Mouse (Mus musculus): ENCODE data around the gene Ovca2. TPM values are rescaled to one million over a fixed set of nuclear protein-coding genes. Genes with fewer than 3 reads are reported as not detected.
"Not testable (repeated sequence)": the region's sequence is repeated elsewhere in the genome, so short reads cannot be mapped to it uniquely, and the experiment has no call there.

Gene Ovca2
- polyA plus RNA-seq, 1 experiment: 14.2 TPM

DNA sequence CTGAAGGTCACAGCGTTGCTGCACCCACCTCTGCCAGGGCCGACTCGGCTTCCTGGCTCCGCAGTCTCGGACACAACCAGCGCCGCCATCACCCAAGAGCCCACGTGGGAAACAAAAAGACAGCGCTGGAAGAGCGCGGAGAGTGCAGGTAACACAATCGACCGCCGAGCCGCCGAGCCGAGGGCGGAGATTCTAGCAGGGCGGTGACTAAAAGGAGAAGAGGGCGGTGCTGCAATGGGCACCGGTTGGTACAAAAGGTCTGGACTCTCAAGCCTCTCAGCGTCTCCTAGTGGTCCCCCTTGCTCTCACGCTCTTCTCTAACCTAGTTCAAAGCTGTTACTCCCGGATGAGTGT lies 11.7 kb upstream of the Ovca2 start:
- WGBS: 1% methylated on average over 24 of the region's 24 CpGs
- Histone ChIP-seq H3K4me1 (ENCODE audit: control insufficient read depth, insufficient read depth, insufficient read length, low read length) (peaks cover 14% of the 10 kb centered on the region), H3K27ac (ENCODE audit: insufficient read depth, low read depth, low read length) (peak overlapping the region; percentile 20; the same call in 1 of the 2 replicates), H3K27me3 (ENCODE audit: control insufficient read depth, insufficient read depth, low read length) (no peaks in the 10 kb centered on the region), H3K4me3 (ENCODE audit: low read depth, low read length) (peak overlapping the region; percentile 82), H3K36me3 (ENCODE audit: control insufficient read depth, insufficient read depth, low read length) (no peaks in the 10 kb centered on the region)
- TF ChIP-seq CTCF (IDR thresholded peaks at IDR 0.05; ENCODE audit: extremely low read depth, insufficient read length, insufficient replicate concordance, low read depth, low read length) (no peak), POLR2A (IDR thresholded peaks at IDR 0.05; ENCODE audit: low read depth, low read length) (peak; percentile 34; the same call in 1 of the 2 replicates)

- Histone ChIP-seq H3K4me1 (ENCODE audit: control insufficient read depth, insufficient read depth, insufficient read length, low read length) (peaks cover 11% of the 10 kb centered on the region), H3K36me3 (ENCODE audit: control insufficient read depth, insufficient read depth, low read length) (no peaks in the 10 kb centered on the region), H3K27ac (ENCODE audit: insufficient read depth, low read depth, low read length) (peak overlapping the region; percentile 20), H3K4me3 (ENCODE audit: low read depth, low read length) (peak overlapping the region; percentile 82), H3K27me3 (ENCODE audit: control insufficient read depth, insufficient read depth, low read length) (no peaks in the 10 kb centered on the region)
- WGBS: under 1% methylated on average over 22 of the region's 22 CpGs
- no peak for TF ChIP-seq POLR2A (IDR thresholded peaks at IDR 0.05; ENCODE audit: low read depth, low read length)
- TF ChIP-seq CTCF (IDR thresholded peaks at IDR 0.05; ENCODE audit: extremely low read depth, insufficient read length, insufficient replicate concordance, low read depth, low read length): no peak
Observed at GRCm38 (mm10) chr11:75189713-75190370, 11.2 kb upstream of the Ovca2 start.

DNA sequence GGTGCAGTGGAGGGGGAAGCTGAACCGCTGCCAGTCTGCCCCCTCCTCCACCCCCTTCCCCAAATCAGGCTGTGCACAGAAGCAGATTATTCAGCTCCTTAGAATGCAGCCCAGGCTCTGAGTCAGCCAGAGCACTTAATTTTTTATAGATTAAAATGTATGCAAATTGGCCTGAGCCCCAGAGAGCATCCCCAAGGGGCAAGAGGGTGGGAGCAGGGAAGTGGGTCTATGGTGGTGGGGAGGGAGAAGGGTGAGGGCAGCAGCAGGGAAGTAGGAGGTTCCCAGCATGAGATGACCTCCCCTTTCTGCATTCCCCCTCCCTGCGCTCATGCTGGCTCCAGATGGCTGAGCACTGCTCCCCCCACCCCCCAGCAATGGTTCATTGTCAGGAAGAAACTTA lies 6.4 kb upstream of the Ovca2 start:
- H3K27me3 ChIP-seq (ENCODE audit: control insufficient read depth, insufficient read depth, low read length): no peaks in the 10 kb centered on the region
- WGBS: 90% methylated on average over 1 of the region's 2 CpGs
- peaks cover 5% of the 10 kb centered on the region for H3K36me3 ChIP-seq (ENCODE audit: control insufficient read depth, insufficient read depth, low read length)
- TF ChIP-seq POLR2A (IDR thresholded peaks at IDR 0.05; ENCODE audit: low read depth, low read length) (no peak), CTCF (IDR thresholded peaks at IDR 0.05; ENCODE audit: extremely low read depth, insufficient read length, insufficient replicate concordance, low read depth, low read length) (no peak)
- peaks cover 2% of the 10 kb centered on the region; the same call in 1 of the 2 replicates for H3K4me1 ChIP-seq (ENCODE audit: control insufficient read depth, insufficient read depth, insufficient read length, low read length)
- H3K27ac ChIP-seq (ENCODE audit: insufficient read depth, low read depth, low read length): no peak overlapping the region
- H3K4me3 ChIP-seq (ENCODE audit: low read depth, low read length): no peak overlapping the region

GRCm38 (mm10) chr11:75184573-75184972 lies 5.9 kb upstream of the Ovca2 start:
- H3K4me3 ChIP-seq (ENCODE audit: low read depth, low read length): no peak overlapping the region
- H3K4me1 ChIP-seq (ENCODE audit: control insufficient read depth, insufficient read depth, insufficient read length, low read length): peaks cover under 1% of the 10 kb centered on the region; the same call in 1 of the 2 replicates
- H3K27me3 ChIP-seq (ENCODE audit: control insufficient read depth, insufficient read depth, low read length): no peaks in the 10 kb centered on the region
- 95% methylated on average over 5 of the region's 5 CpGs for WGBS
- TF ChIP-seq CTCF (IDR thresholded peaks at IDR 0.05; ENCODE audit: extremely low read depth, insufficient read length, insufficient replicate concordance, low read depth, low read length) (no peak), POLR2A (IDR thresholded peaks at IDR 0.05; ENCODE audit: low read depth, low read length) (no peak)
- peaks cover 5% of the 10 kb centered on the region for H3K36me3 ChIP-seq (ENCODE audit: control insufficient read depth, insufficient read depth, low read length)
- H3K27ac ChIP-seq (ENCODE audit: insufficient read depth, low read depth, low read length): no peak overlapping the region

DNA sequence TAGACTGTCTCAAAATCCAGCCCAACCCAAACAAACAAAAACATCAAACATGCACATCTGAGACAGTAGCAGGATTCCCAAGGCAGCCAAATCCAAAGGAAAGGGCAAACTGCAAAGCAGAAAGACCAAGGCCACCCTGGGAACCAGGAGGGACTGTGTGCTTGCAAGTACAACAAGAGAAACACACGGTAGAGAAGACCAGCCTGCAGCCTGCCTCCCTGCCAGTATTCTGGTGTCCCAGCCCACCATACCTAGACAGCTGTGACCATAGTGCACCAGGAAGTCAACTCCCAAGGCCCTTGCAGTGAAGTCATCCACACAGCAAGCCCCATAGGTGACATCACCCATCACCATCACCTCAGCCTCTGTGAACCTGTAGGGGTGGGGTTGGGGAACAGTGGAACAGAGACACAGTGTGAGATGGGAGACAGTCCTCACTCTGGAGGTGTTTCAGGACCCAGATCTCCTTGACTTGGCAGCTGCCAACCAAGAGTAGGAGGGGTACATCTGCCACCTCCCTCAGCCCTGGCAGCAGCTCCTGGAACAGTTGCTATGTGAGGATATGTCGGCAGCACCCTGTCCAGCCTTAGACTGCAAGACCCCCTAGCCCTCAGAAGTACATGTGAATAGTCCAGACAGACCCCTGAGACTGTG lies 5.4 kb upstream of the Ovca2 start:
- Histone ChIP-seq H3K4me1 (ENCODE audit: control insufficient read depth, insufficient read depth, insufficient read length, low read length) (peaks cover under 1% of the 10 kb centered on the region; the same call in 1 of the 2 replicates), H3K36me3 (ENCODE audit: control insufficient read depth, insufficient read depth, low read length) (peaks cover 5% of the 10 kb centered on the region), H3K27ac (ENCODE audit: insufficient read depth, low read depth, low read length) (no peak overlapping the region), H3K4me3 (ENCODE audit: low read depth, low read length) (no peak overlapping the region), H3K27me3 (ENCODE audit: control insufficient read depth, insufficient read depth, low read length) (no peaks in the 10 kb centered on the region)
- WGBS: 80% methylated on average over 2 of the region's 2 CpGs
- TF ChIP-seq CTCF (IDR thresholded peaks at IDR 0.05; ENCODE audit: extremely low read depth, insufficient read length, insufficient replicate concordance, low read depth, low read length) (no peak), POLR2A (IDR thresholded peaks at IDR 0.05; ENCODE audit: low read depth, low read length) (no peak)

DNA sequence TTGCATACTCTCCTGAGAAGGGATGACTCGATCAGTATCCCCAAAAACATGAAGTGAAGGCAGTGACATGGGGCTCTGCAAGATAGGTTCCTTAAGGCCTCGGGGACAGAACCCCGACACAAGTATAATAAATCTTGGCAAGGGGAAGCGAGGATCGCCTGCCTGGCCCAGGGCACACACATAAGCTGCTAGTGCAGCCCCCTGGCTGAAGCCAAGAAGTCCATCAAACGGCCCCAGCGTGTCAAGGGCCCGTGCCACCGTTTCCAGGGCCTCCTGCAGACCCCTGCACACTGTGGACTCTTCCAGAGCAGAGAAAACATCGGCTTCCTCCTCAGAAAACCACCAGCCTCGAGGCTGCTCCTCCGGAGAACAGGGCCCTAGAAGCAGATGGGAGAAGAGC lies 624 bp downstream of the Ovca2 start:
- H3K27ac ChIP-seq (ENCODE audit: insufficient read depth, low read depth, low read length): no peak overlapping the region
- no peaks in the 10 kb centered on the region for H3K27me3 ChIP-seq (ENCODE audit: control insufficient read depth, insufficient read depth, low read length)
- peaks cover 17% of the 10 kb centered on the region for H3K4me1 ChIP-seq (ENCODE audit: control insufficient read depth, insufficient read depth, insufficient read length, low read length)
- TF ChIP-seq CTCF (IDR thresholded peaks at IDR 0.05; ENCODE audit: extremely low read depth, insufficient read length, insufficient replicate concordance, low read depth, low read length) (no peak), POLR2A (IDR thresholded peaks at IDR 0.05; ENCODE audit: low read depth, low read length) (no peak)
- 46% methylated on average over 12 of the region's 12 CpGs for WGBS
- peak overlapping the region; percentile 84 for H3K4me3 ChIP-seq (ENCODE audit: low read depth, low read length)
- peaks cover 4% of the 10 kb centered on the region; the same call in 1 of the 2 replicates for H3K36me3 ChIP-seq (ENCODE audit: control insufficient read depth, insufficient read depth, low read length)

DNA sequence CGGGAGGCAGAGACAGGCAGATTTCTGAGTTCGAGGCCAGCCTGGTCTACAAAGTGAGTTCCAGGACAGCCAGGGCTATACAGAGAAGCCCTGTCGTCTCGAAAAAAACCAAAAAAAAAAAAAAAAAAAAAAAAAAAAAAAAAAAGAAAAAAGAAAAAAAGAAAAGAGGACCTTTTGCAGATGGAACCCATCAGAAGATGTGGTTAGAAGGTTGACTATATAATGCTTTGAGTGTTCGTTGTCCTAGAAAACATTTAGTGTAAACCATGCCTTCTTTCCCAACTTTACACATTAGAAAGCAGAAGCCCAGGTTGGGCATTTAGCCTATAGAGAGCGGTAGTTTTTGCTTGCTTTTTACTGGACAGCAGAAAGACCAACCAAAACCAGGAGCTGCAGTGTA lies 4.1 kb downstream of the Ovca2 start:
- 53% methylated on average over 6 of the region's 6 CpGs for whole genome bisulfite sequencing
- not testable (repeated sequence) for H3K27ac ChIP-seq (ENCODE audit: insufficient read depth, low read depth, low read length); H3K36me3 ChIP-seq (ENCODE audit: control insufficient read depth, insufficient read depth, low read length); H3K4me3 ChIP-seq (ENCODE audit: low read depth, low read length)
- Histone ChIP-seq H3K4me1 (ENCODE audit: control insufficient read depth, insufficient read depth, insufficient read length, low read length) (peaks cover 28% of the 10 kb centered on the region), H3K27me3 (ENCODE audit: control insufficient read depth, insufficient read depth, low read length) (peaks cover 26% of the 10 kb centered on the region)
